Mouse (Mus musculus) midbrain, embryonic 16.5 days (tissue): ENCODE data around the gene Fam122c. TPM values are rescaled to one million over a fixed set of nuclear protein-coding genes. Genes with fewer than 3 reads are reported as not detected.

Experiments
- ATAC-seq: fragments of 200-750 bp; cut with Nextera tagmentation; 2 replicates; pipeline ENCODE4 v1.8.0; 2017; ENCODE audit warnings: moderate TSS enrichment
- H3K27ac ChIP-seq: fragments of 300-500 bp; sonication (generic); 2 replicates; pipeline ENCODE4 v1.5.1; 2014; ENCODE audit warnings: mild to moderate bottlenecking, low read length, mixed read lengths
- H3K27me3 ChIP-seq: fragments of 300-500 bp; sonication (generic); 2 replicates; pipeline ENCODE4 v1.6.1; 2014; ENCODE audit warnings: low read depth, low read length, mixed read lengths; ENCODE audit not compliant: control insufficient read depth, insufficient read depth
- H3K36me3 ChIP-seq: fragments of 300-500 bp; sonication (generic); 2 replicates; pipeline ENCODE4 v1.6.1; 2014; ENCODE audit warnings: mild to moderate bottlenecking, low read length, moderate library complexity, mixed read lengths; ENCODE audit not compliant: control insufficient read depth, insufficient read depth
- H3K4me1 ChIP-seq: fragments of 300-500 bp; sonication (generic); 2 replicates; pipeline ENCODE4 v1.6.1; 2014; ENCODE audit warnings: mild to moderate bottlenecking, low read length, mixed read lengths; ENCODE audit not compliant: control insufficient read depth, insufficient read depth
- H3K4me2 ChIP-seq: fragments of 300-500 bp; sonication (generic); 2 replicates; pipeline ENCODE4 v1.6.1; 2014; ENCODE audit warnings: mild to moderate bottlenecking, low read length, mixed read lengths
- H3K4me3 ChIP-seq: fragments of 300-500 bp; sonication (generic); 2 replicates; pipeline ENCODE4 v1.5.1; 2014; ENCODE audit warnings: low read depth, mild to moderate bottlenecking, low read length, moderate library complexity, mixed read lengths
- H3K9ac ChIP-seq: fragments of 300-500 bp; sonication (generic); 2 replicates; pipeline ENCODE4 v1.6.1; 2014; ENCODE audit warnings: low read depth, low read length, mixed read lengths
- H3K9me3 ChIP-seq: fragments of 300-500 bp; sonication (generic); replicated peaks from 2 replicates; pipeline ENCODE4 v1.6.1; 2014; ENCODE audit warnings: mild to moderate bottlenecking, low read length, mixed read lengths; ENCODE audit not compliant: control insufficient read depth, poor library complexity, severe bottlenecking
- WGBS: fragments of 180-500 bp; shearing (Covaris S2); extraction: QIAGEN DNeasy Blood & Tissue Kit; methylation state at CpG from one replicate; pipeline ENCODE4 v1.1.7; 2014; 5-methylcytosine and 5-hydroxymethylcytosine counted together
- polyA plus RNA-seq: library from polyadenylated mRNA; unstranded; fragments of >200 nt; fragmentation: Nextera tagmentation; extraction: Ambion mirVana; gene quantifications from 2 replicates; pipeline ENCODE4 v1.2.1, GENCODE M21; 2015

Fam122c gene
- not detected in 2 replicates for polyA plus RNA-seq

GRCm38 (mm10) chrX:53273124-53273523 lies at the start of gene Fam122c:
Gene Fam122c, plus strand, starts transcription at chrX:53273424.
- H3K36me3 ChIP-seq: no peaks in the 10 kb centered on the region
- no peak within 1 kb of the TSS for H3K9ac ChIP-seq
- H3K4me3 ChIP-seq: no peak within 1 kb of the TSS
- ATAC-seq: no peak
- no peaks in the 10 kb centered on the region for H3K9me3 ChIP-seq
- H3K4me2 ChIP-seq: no peak within 1 kb of the TSS
- H3K4me1 ChIP-seq: no peaks in the 10 kb centered on the region
- H3K27ac ChIP-seq: no peak within 1 kb of the TSS
- no peaks in the 10 kb centered on the region for H3K27me3 ChIP-seq
- WGBS: 47% methylated on average over 1 of the region's 1 CpGs

GRCm38 (mm10) chrX:53224353-53224944 lies 48.8 kb upstream of the Fam122c start:
- H3K27me3 ChIP-seq: no peaks in the 10 kb centered on the region
- no peak for ATAC-seq
- peaks cover 5% of the 10 kb centered on the region; the same call in 1 of the 2 replicates for H3K9me3 ChIP-seq
- no peaks in the 10 kb centered on the region for H3K4me1 ChIP-seq
- 58% methylated on average over 6 of the region's 6 CpGs for WGBS
- no peak overlapping the region for H3K9ac ChIP-seq
- H3K4me2 ChIP-seq: no peak overlapping the region
- no peak overlapping the region for H3K4me3 ChIP-seq
- H3K27ac ChIP-seq: no peak overlapping the region
- H3K36me3 ChIP-seq: no peaks in the 10 kb centered on the region

- Histone ChIP-seq H3K9ac (peak overlapping the region; percentile 49; the same call in 1 of the 2 replicates), H3K4me3 (peak overlapping the region; percentile 33)
- WGBS: 26% methylated on average over 13 of the region's 13 CpGs
These were observed 41.3 kb upstream of the Fam122c start for GRCm38 (mm10) chrX:53231965-53232364.

GRCm38 (mm10) chrX:53233689-53234088 lies 39.5 kb upstream of the Fam122c start:
- ATAC-seq: no peak
- Histone ChIP-seq H3K4me3 (no peak overlapping the region), H3K4me2 (no peak overlapping the region), H3K36me3 (no peaks in the 10 kb centered on the region), H3K9ac (no peak overlapping the region), H3K9me3 (no peaks in the 10 kb centered on the region), H3K4me1 (no peaks in the 10 kb centered on the region), H3K27me3 (no peaks in the 10 kb centered on the region), H3K27ac (no peak overlapping the region)
- WGBS: 41% methylated on average over 4 of the region's 4 CpGs

More at GRCm38 (mm10) chrX:53231965-53232364, 41.3 kb upstream of the Fam122c start:
- H3K36me3 ChIP-seq: no peaks in the 10 kb centered on the region
- H3K4me1 ChIP-seq: no peaks in the 10 kb centered on the region
- H3K9me3 ChIP-seq: peaks cover 5% of the 10 kb centered on the region; the same call in 1 of the 2 replicates
- no peak overlapping the region for H3K27ac ChIP-seq
- H3K27me3 ChIP-seq: no peaks in the 10 kb centered on the region
- 0 out of 2 replicates have a peak, but pooled peaks have one; percentile 14 for ATAC-seq
- peak overlapping the region; percentile 59 for H3K4me2 ChIP-seq

GRCm38 (mm10) chrX:53236404-53236803 lies 36.8 kb upstream of the Fam122c start:
- H3K9ac ChIP-seq: no peak overlapping the region
- 45% methylated on average over 7 of the region's 7 CpGs for WGBS
- H3K4me2 ChIP-seq: no peak overlapping the region
- H3K9me3 ChIP-seq: no peaks in the 10 kb centered on the region
- no peaks in the 10 kb centered on the region for H3K27me3 ChIP-seq
- no peak for ATAC-seq
- no peaks in the 10 kb centered on the region for H3K36me3 ChIP-seq
- no peak overlapping the region for H3K27ac ChIP-seq
- no peaks in the 10 kb centered on the region for H3K4me1 ChIP-seq
- H3K4me3 ChIP-seq: no peak overlapping the region

- no peak overlapping the region for H3K9ac ChIP-seq
- WGBS: 10% methylated on average over 2 of the region's 2 CpGs
- no peak for ATAC-seq
These were observed 35.3 kb upstream of the Fam122c start for GRCm38 (mm10) chrX:53237971-53238370.

GRCm38 (mm10) chrX:53240011-53240410 lies 33.2 kb upstream of the Fam122c start, which contains the start of gene Plac1:
Gene Plac1, minus strand, starts transcription at chrX:53240111.
- H3K4me3 ChIP-seq: no peak within 1 kb of the TSS
- H3K36me3 ChIP-seq: no peaks in the 10 kb centered on the region
- 70% methylated on average over 4 of the region's 4 CpGs for WGBS
- no peak within 1 kb of the TSS for H3K4me2 ChIP-seq
- ATAC-seq: no peak
- H3K9me3 ChIP-seq: no peaks in the 10 kb centered on the region
- no peaks in the 10 kb centered on the region for H3K4me1 ChIP-seq
- H3K27me3 ChIP-seq: no peaks in the 10 kb centered on the region
- H3K27ac ChIP-seq: no peak within 1 kb of the TSS
- H3K9ac ChIP-seq: no peak within 1 kb of the TSS

More at GRCm38 (mm10) chrX:53237971-53238370, 35.3 kb upstream of the Fam122c start:
- H3K4me2 ChIP-seq: no peak overlapping the region
- H3K4me3 ChIP-seq: no peak overlapping the region
- H3K27me3 ChIP-seq: no peaks in the 10 kb centered on the region
- H3K4me1 ChIP-seq: no peaks in the 10 kb centered on the region
- no peak overlapping the region for H3K27ac ChIP-seq
- H3K9me3 ChIP-seq: no peaks in the 10 kb centered on the region
- no peaks in the 10 kb centered on the region for H3K36me3 ChIP-seq

GRCm38 (mm10) chrX:53255195-53255594 lies 18.0 kb upstream of the Fam122c start:
- H3K4me2 ChIP-seq: no peak overlapping the region
- no peaks in the 10 kb centered on the region for H3K27me3 ChIP-seq
- no peaks in the 10 kb centered on the region for H3K4me1 ChIP-seq
- no peaks in the 10 kb centered on the region for H3K36me3 ChIP-seq
- no peaks in the 10 kb centered on the region for H3K9me3 ChIP-seq
- no peak overlapping the region for H3K27ac ChIP-seq
- no peak for ATAC-seq
- no peak overlapping the region for H3K4me3 ChIP-seq
- no peak overlapping the region for H3K9ac ChIP-seq

- Histone ChIP-seq H3K9me3 (no peaks in the 10 kb centered on the region), H3K27ac (no peak overlapping the region), H3K4me1 (no peaks in the 10 kb centered on the region), H3K4me2 (no peak overlapping the region), H3K36me3 (no peaks in the 10 kb centered on the region), H3K4me3 (no peak overlapping the region), H3K27me3 (no peaks in the 10 kb centered on the region), H3K9ac (no peak overlapping the region)
- no peak for ATAC-seq
- WGBS: 71% methylated on average over 9 of the region's 9 CpGs
These were observed 7.0 kb upstream of the Fam122c start for GRCm38 (mm10) chrX:53266186-53266585.
